Mouse (Mus musculus): Measurements from ENCODE around the gene Vkorc1.

DNA sequence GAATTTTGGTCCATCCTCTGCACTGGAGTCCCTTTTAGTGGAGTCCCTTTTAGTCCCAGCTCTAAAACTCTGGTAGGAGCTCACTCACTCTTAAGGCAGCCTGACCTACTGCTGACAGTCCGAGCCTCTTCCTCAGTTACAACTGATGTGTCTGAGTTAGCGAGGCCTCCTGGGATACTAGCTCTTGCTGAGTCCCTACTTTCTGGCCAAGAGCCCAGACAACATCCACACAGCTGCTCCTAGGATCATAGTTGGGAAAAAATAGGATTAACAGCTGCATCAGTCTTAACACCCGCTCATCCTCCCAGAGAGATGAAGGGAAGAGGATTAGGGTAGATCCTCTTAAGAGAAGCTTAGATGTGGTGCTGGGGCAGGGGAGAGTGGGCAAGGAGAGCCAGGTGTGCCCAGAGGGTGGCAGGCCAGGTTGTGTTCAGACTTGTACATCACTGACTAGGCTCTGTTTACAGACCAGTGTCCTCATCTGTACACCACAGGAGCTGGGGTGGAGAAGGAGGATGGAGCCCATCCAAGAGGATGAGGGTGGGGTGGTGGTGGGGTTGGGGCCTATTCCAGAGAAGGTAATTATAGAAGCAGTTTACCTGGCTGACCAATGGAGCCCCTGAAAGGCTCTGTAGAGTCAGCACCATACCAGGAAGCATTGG, 26.1 kb downstream of the Vkorc1 start:
- TF ChIP-seq POLR2A (IDR thresholded peaks at IDR 0.05; ENCODE audit: low read depth, low read length): no peak
- no peak for TF ChIP-seq CTCF (conservative IDR thresholded peaks at IDR 0.05; ENCODE audit: insufficient read depth, insufficient read length, low read depth, low read length)

All from kidney, adult 2 months (tissue).